Mouse (Mus musculus) heart, embryonic 16.5 days (tissue): ENCODE results near the gene Stx12. TPM values are rescaled to one million over a fixed set of nuclear protein-coding genes. Genes with fewer than 3 reads are reported as not detected.
"Not testable (repeated sequence)": the region's sequence is repeated elsewhere in the genome, so short reads cannot be mapped to it uniquely, and the experiment has no call there.

Experiments
- ATAC-seq: fragments of 200-750 bp; cut with Nextera tagmentation; replicated peaks from 2 replicates; pipeline ENCODE4 v1.8.0; 2017; ENCODE audit warnings: moderate number of reproducible peaks; ENCODE audit not compliant: insufficient read depth, low FRiP score; ENCODE audit errors: extremely low read depth
- H3K27ac ChIP-seq: fragments of 300-500 bp; sonication (generic); 2 replicates; pipeline ENCODE4 v1.5.1; 2014; ENCODE audit warnings: mild to moderate bottlenecking, low read length, control low read depth, moderate library complexity
- H3K27me3 ChIP-seq: fragments of 300-500 bp; sonication (generic); 2 replicates; pipeline ENCODE4 v1.6.1; 2014; ENCODE audit warnings: low read length, mixed read lengths; ENCODE audit not compliant: control insufficient read depth, insufficient read depth
- H3K36me3 ChIP-seq: fragments of 300-500 bp; sonication (generic); 2 replicates; pipeline ENCODE4 v1.6.1; 2014; ENCODE audit not compliant: control insufficient read depth, insufficient read depth
- H3K4me1 ChIP-seq: fragments of 300-500 bp; sonication (generic); 2 replicates; pipeline ENCODE4 v1.6.1; 2014; ENCODE audit warnings: low read length, mixed read lengths; ENCODE audit not compliant: control insufficient read depth, insufficient read depth
- H3K4me2 ChIP-seq: fragments of 300-500 bp; sonication (generic); 2 replicates; pipeline ENCODE4 v1.6.1; 2014; ENCODE audit warnings: low read depth, mild to moderate bottlenecking, control low read depth, low read length
- H3K4me3 ChIP-seq: fragments of 300-500 bp; sonication (generic); 2 replicates; pipeline ENCODE4 v1.5.1; 2014; ENCODE audit warnings: mild to moderate bottlenecking, control low read depth, low read length
- H3K9ac ChIP-seq: fragments of 300-500 bp; sonication (generic); 2 replicates; pipeline ENCODE4 v1.6.1; 2014; ENCODE audit warnings: low read length, control low read depth
- H3K9me3 ChIP-seq: fragments of 300-500 bp; sonication (generic); replicated peaks from 2 replicates; pipeline ENCODE4 v1.6.1; 2016; ENCODE audit warnings: low read length; ENCODE audit not compliant: control insufficient read depth
- WGBS: fragments of 180-500 bp; shearing (Covaris S2); extraction: QIAGEN DNeasy Blood & Tissue Kit; methylation state at CpG from one replicate; pipeline ENCODE4 v1.1.7; 2014; 5-methylcytosine and 5-hydroxymethylcytosine counted together
- polyA plus RNA-seq: library from polyadenylated mRNA; unstranded; fragments of >200 nt; fragmentation: Nextera tagmentation; extraction: Ambion mirVana; gene quantifications from 2 replicates; pipeline ENCODE4 v1.2.1, GENCODE M21; 2015

The Stx12 gene
- 53.5 and 56.9 TPM in 2 replicates for polyA plus RNA-seq

DNA sequence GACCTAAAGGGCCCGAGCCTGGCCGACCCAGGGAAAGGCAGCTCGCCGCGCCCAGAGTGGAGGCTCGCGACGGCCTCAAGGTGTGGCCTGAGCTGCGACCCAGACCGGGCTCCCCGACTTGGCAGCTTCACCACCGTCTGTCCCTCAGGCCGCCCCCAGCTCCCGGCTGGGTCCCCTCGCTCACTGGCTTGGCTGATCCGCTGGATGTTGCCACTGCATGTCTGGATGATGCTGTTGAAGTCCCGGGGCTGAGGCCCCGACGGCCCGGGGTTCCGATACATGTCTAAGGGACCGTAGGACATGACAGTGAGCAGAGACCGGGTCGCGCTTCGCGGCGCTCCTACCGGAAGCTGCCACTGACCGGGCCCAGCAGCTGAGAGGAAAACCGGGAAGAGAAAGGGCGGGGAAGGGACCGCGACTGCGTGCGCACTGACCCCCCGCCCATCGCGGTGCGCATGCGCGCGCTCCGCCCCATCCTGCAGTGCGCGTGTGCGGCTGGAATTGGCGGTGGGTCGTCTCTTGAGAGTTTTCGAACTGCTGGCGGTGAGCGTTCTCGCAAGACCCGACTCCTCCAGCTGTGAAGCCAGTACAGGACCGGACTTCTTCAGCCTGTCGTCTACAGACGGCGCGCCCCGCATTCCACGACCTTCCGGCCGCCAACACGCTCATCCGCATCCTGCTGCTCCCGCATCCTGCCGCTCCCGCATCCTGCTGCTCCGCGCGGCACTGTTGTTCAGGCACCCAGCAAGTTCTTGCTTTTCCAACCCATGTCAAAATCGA is at the start of gene Stx12:
Gene Stx12 (minus strand): TSS at position 446 of the 780 bp plus-strand sequence.
- Histone ChIP-seq H3K36me3 (no peaks in the 10 kb centered on the region), H3K4me2 (peak within 1 kb of the TSS; percentile 95), H3K27ac (peak within 1 kb of the TSS; percentile 89), H3K9me3 (no peaks in the 10 kb centered on the region), H3K4me3 (peak within 1 kb of the TSS; percentile 86), H3K4me1 (peaks cover 20% of the 10 kb centered on the region), H3K9ac (peak within 1 kb of the TSS; percentile 93), H3K27me3 (no peaks in the 10 kb centered on the region)
- peak; percentile 97 for ATAC-seq
- WGBS = under 1% methylated on average over 71 of the region's 72 CpGs

DNA sequence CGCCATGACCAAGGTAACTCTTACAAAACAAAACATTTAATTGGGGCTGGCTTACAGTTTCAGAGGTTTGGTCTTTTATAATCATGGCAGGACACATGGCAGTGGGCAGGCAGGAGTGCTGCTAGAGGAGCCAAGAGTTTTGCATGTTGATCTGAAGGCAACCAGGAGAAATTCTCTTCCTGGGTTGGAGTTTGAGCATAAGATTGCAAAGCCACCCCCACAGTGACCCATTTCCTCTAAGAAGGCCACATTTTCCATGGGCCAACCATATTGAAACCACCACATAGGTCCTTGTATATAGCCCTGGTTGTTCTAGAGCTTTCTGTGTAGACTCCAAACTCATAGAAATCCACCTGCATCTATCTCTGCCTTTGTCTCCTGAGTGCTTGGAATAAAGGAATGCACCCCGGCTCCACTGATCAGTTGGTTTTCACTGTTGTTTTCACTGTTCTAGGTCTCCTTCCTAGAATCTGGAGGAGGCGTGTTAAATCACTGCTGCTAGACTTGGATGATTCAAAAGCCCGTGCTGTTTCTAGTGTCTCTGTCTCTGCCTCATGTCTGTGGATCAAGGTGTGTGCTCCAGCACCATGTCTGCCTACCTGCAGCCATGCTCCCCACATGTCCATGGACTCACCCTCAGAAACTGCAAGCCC is 48.6 kb upstream of the Stx12 start:
- H3K36me3 ChIP-seq = no peaks in the 10 kb centered on the region
- no peaks in the 10 kb centered on the region for H3K27me3 ChIP-seq
- H3K27ac ChIP-seq = no peak overlapping the region
- H3K9ac ChIP-seq = no peak overlapping the region
- H3K4me1 ChIP-seq = no peaks in the 10 kb centered on the region
- H3K4me2 ChIP-seq = no peak overlapping the region
- no peak for ATAC-seq
- WGBS = 72% methylated on average over 4 of the region's 4 CpGs
- H3K9me3 ChIP-seq = no peaks in the 10 kb centered on the region
- H3K4me3 ChIP-seq = no peak overlapping the region

DNA sequence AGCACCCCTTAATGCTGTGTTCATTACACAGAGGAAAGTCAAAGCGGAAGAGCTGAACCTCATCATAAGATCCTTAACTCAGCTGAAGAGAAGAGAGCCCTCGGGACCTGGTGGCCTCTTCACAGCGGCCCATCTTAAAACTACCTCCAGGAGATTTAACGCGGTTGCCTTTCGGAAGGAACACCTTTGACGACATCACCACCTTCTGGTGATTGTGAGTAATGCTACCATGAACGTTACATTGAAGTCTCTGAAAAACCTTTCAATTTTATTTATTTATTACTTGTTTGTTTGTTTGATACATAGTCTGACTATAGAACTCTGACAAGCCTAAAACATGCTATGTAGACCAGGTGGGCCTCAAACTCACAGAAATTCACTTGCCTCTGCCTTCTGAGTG is 46.5 kb upstream of the Stx12 start:
- WGBS = 11% methylated on average over 8 of the region's 8 CpGs
- Histone ChIP-seq H3K9ac (no peak overlapping the region), H3K36me3 (no peaks in the 10 kb centered on the region), H3K9me3 (no peaks in the 10 kb centered on the region), H3K4me1 (no peaks in the 10 kb centered on the region), H3K4me3 (no peak overlapping the region), H3K4me2 (no peak overlapping the region), H3K27ac (no peak overlapping the region), H3K27me3 (no peaks in the 10 kb centered on the region)
- no peak for ATAC-seq

DNA sequence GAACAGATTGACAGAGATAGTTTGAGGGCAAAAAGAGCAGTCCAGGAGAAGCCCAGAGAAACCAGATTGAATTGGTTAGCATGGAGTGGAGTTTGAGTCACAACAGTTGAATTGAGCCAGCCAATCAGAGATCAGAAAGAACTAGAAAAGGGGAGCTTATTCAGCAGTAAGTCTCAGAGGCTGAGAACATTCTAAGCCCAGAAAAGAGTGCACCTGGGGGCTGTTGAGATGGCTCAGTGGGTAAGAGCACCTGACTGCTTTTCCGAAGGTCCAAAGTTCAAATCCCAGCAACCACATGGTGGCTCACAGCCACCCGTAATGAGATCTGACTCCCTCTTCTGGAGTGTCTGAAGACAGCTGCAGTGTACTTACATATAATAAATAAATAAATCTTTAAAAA is 42.2 kb upstream of the Stx12 start:
- H3K36me3 ChIP-seq, H3K9me3 ChIP-seq, H3K27me3 ChIP-seq, ATAC-seq, H3K4me1 ChIP-seq, H3K27ac ChIP-seq, H3K9ac ChIP-seq, H3K4me3 ChIP-seq, H3K4me2 ChIP-seq: not testable (repeated sequence)
- 55% methylated on average over 2 of the region's 2 CpGs for WGBS

DNA sequence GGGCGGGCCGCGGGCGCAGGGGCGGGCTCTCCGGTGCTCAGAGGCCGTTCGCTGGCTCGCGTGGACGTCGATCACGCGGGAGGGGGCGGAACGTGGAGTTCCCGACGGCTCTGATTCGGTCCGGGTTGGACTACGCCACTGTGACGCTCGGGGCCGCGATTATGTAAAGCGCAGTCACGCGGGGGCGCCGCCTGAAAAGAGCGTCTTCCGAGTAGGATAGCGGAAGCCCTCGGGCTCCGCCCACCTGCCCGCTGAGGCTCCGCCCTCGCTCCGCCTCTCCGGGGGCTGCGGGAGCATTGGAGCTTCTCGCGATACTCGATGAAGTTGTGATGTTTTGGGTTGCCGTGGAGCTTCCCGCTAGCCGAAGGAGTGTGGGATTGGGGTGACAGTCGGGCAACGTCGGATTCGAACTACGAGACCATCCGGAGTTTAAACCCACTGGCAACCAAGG is 38.3 kb upstream of the Stx12 start, which contains the start of gene Fam76a:
Gene Fam76a (minus strand): TSS at position 1 of the 451 bp plus-strand sequence.
- Histone ChIP-seq H3K9ac (peak within 1 kb of the TSS; percentile 97), H3K36me3 (peaks cover 2% of the 10 kb centered on the region), H3K9me3 (no peaks in the 10 kb centered on the region), H3K4me1 (peaks cover 7% of the 10 kb centered on the region), H3K4me2 (peak within 1 kb of the TSS; percentile 86), H3K4me3 (peak within 1 kb of the TSS; percentile 100), H3K27me3 (no peaks in the 10 kb centered on the region), H3K27ac (peak within 1 kb of the TSS; percentile 86)
- WGBS = under 1% methylated on average over 53 of the region's 53 CpGs
- ATAC-seq = peak; percentile 98

DNA sequence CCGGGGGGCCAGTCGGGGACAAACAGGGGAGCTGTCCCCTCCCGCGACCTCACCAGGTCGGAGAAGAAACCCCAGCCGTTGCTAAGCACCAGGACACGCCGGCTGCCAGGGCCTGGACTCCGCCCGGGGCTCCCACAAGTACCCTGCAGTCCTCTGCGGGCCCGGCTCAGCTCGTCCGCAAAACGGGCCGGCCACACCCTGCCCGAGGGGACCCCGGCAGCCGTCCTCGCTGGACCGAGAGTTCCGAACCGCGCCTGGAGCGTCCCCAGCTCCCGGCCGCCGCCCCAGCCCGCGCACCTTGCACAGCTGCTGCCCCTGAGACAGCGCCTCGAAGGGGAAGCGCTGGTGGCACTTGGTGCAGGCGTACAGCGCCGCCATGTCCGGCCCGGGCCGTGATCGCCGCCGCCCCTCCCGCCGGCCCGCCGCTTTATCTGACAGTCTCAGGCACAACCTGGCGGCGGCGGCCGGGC is 37.8 kb upstream of the Stx12 start:
- Histone ChIP-seq H3K27me3 (no peaks in the 10 kb centered on the region), H3K9me3 (no peaks in the 10 kb centered on the region), H3K4me3 (peak overlapping the region; percentile 100), H3K9ac (peak overlapping the region; percentile 97), H3K36me3 (peaks cover 5% of the 10 kb centered on the region), H3K27ac (peak overlapping the region; percentile 86), H3K4me2 (peak overlapping the region; percentile 86), H3K4me1 (peaks cover 7% of the 10 kb centered on the region)
- ATAC-seq = peak; percentile 23
- 1% methylated on average over 50 of the region's 50 CpGs for whole genome bisulfite sequencing

DNA sequence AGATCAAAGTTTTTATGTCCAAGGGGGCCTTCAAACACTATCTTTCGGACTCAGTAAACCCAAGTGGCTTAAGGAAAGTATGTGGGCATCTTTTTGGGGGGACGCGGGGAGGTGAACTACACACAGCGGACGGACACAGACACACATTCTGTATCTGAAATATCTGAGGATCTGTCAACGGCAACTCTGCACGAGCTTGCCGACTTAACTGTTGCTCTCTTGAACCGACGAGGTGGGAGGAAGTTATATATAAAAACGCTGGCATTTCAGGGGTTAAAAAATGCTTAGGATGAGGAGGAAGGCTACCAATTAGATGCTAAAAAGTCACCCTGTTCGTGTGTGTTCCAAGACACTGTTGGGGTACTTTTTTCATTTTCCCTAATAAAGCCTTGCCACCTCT is 37.2 kb upstream of the Stx12 start:
- peak overlapping the region; percentile 86 for H3K27ac ChIP-seq
- no peak for ATAC-seq

DNA sequence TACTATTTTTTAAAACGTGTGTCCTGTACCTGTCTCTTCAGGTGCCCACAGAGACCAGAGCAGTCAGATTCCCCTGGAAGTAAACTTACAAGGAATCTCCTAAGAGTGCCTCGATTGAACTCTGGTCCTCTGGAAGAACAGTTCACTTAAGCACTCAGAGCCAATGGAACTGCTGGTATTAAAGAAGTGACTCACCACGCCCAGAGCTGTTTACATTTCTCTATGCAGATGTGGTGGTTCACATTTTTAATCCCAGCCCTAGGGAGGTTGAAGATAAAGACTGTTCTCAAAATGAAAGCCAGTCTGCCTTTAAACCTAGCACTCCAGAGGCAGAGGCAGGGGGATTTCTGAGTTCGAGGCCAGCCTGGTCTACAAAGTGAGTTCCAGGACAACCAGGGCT is 35.9 kb upstream of the Stx12 start:
- no peaks in the 10 kb centered on the region for H3K9me3 ChIP-seq
- no peak overlapping the region for H3K9ac ChIP-seq
- no peaks in the 10 kb centered on the region for H3K27me3 ChIP-seq
- no peak overlapping the region for H3K4me3 ChIP-seq
- peaks cover 7% of the 10 kb centered on the region for H3K4me1 ChIP-seq
- ATAC-seq = no peak
- WGBS = 87% methylated on average over 4 of the region's 4 CpGs
- no peak overlapping the region for H3K4me2 ChIP-seq
- H3K27ac ChIP-seq = no peak overlapping the region
- peaks cover 16% of the 10 kb centered on the region for H3K36me3 ChIP-seq

More for the DNA sequence above, 37.2 kb upstream of the Stx12 start:
- Histone ChIP-seq H3K27me3 (no peaks in the 10 kb centered on the region), H3K4me3 (peak overlapping the region; percentile 100), H3K9ac (peak overlapping the region; percentile 97), H3K9me3 (no peaks in the 10 kb centered on the region), H3K36me3 (peaks cover 8% of the 10 kb centered on the region), H3K4me1 (peaks cover 7% of the 10 kb centered on the region), H3K4me2 (peak overlapping the region; percentile 86)
- WGBS = 28% methylated on average over 12 of the region's 12 CpGs

DNA sequence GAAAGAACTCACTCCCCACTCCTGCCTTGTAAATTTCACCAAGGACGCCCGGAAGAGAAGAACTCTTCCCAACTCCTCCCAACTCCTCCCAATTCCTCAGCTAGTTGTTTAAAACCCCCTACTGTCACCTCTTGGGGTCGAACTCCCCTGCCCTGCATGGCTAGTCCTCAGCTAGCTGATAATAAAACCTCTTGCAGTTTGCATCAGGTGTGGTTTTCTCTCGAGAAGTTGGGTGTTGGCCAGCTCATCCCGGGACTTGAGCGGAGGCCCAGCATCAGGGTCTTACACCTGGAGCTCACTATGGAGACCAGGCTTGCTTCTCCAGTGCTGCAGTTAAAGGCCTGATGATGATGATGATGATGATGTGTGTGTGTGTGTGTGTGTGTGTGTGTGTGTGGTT is 34.2 kb upstream of the Stx12 start:
- H3K27ac ChIP-seq, H3K27me3 ChIP-seq, H3K4me1 ChIP-seq, H3K4me3 ChIP-seq, H3K9me3 ChIP-seq, H3K4me2 ChIP-seq, H3K9ac ChIP-seq, ATAC-seq: not testable (repeated sequence)
- WGBS = 77% methylated on average over 6 of the region's 6 CpGs
- peaks cover 30% of the 10 kb centered on the region for H3K36me3 ChIP-seq
